Mouse (Mus musculus): Measurements from ENCODE around the gene Slc24a2.
A peak's percentile ranks its signal among the peaks of the same experiment; 100 is the strongest.

Gene Slc24a2

DNA sequence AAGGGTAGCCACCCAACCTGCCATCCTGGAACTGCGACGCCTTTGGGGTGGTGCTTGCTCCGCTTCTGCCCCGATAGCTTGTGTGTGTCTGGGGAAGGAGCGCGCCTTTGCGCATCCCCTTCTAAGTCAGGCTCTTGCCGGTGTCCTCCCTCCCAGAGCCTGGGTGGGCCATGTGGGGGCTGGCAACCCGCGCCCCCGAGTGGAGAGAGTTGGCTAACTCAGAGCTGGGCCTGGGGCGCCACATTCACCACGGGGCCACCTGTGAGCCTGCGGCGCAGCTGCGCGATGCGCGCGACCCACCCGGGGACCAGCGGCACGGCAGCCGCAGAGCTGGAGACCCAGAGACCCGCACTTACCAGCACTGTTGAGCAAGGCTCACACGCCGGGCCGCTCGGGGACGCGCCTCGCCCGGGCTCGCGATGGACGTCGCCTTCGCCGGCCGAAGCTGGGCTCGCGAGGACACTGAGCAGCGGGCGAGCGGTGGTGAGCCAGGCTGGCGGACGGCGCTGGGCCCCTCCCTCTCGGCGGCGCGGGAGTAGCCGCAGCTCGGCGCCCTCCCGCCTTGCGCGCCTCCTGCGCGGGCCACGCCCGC lies at the start of gene Slc24a2:
Slc24a2 (minus strand) TSS at position 518 of the 592 bp plus-strand sequence.
- no peak for DNase-seq (ENCODE audit: low read depth)

DNA sequence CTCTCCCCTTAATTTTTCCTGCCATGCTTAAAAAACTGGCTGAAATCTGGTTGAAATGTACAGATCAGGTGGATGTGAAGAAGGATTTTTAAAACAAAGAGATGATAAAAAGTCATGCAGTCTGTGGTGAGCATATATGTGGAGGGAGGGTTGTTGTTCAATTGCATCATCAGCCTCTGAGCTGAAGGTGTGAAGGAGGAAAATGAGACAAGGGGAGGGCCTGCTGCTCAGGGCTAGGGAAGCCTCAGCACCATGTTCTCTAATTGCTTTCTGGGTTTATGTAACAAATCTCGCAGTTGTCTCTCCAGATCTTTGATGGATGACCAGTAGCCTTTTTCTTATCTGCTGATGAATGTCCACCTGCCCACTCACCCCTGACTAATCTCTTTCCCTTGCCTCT lies 44.5 kb upstream of the Slc24a2 start:
- no peak for DNase-seq (ENCODE audit: low read depth)

DNA sequence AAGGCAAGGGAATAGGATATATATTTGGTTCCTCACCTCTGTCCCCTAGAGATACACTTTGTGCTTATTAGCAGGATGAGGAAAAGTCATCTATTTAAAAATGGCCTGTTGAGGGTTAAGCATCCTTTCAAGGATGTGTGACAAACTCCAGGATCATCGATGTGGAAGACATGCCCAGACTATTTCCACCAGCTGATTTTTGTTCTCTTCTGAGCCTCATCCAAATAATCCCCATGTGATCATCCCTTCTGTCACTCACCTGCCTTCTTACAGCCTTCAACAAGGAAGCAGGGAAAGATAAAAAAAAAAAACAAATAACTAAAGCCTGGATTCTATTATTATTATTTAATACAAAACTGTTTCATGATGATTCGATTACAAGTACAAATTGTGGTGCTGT lies 44.0 kb upstream of the Slc24a2 start:
- no peak for DNase-seq (ENCODE audit: low read depth)

DNA sequence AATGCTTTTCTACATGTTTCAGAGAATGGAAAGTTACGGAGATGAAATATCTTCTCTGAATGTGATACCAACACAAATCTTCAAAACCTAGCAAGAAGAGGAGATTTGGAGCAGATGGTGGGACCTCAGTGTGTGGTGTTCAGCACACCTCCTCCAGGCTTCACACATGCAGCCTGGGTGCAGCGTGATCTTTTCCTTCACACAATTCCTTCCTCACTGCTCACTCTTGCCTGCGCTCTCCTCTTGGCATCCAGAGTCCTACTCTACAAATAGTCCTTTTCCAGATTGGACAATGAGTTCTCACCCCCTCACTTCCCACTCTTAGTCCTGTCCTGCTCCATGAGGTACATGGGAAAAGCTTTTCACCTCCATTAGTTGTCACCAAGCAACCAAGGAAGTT lies 43.2 kb upstream of the Slc24a2 start:
- no peak for DNase-seq (ENCODE audit: low read depth)

DNA sequence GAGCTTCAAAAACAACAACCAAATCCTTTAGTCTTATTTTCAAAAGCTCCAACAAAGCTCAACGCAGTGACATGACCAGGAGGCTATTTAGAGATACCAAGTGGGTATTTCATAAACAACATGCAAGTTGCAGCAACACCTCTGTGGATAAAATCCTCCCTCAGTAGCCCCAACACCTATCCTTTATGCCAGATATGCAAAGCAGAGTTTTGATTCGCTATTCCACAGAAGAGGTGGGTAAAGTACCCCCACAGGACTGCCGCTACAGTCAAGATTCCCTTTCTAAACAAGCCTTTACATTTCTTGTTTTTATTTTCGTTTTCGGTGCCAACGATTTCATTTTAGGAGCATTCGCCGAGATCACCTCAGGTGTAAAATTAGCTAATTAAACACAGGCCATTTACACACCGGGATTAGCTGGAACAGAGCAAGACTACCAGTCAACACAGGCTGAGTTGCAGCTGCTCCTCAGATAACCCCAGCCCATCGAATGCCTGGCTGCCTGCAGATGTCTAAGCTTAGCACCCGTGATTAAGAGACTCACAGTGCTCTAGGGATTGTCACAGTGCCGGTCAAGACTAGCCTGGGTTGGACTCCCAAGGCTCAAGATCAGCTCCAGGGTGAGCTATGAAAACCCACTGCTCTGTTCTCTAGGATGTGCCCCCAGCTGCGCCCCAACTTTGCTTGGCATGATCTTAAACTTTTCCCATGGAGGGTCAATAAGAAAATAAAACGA lies 885 bp downstream of the Slc24a2 start:
- no peak for DNase-seq (ENCODE audit: low read depth)

DNA sequence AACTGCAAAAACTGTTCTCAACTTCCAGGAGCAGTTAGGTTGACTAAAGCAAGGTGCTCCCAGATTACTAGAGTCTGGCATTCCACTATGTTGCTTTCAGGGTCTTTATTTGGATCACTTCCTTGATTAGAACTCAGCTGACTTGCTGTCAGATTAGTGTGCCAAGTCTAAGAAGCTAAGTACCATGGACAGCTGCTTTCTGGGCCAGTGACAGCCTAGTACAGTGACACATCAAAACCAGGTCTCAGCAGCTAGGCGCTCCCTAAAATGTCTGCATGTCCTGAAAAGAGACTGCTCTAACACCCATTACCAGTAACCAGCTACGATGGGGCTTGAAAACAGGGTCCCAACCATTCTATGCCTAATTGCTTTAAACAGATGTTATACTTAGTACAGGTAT lies 8.7 kb downstream of the Slc24a2 start:
- peak; percentile 44 for DNase-seq (ENCODE audit: low read depth)

DNA sequence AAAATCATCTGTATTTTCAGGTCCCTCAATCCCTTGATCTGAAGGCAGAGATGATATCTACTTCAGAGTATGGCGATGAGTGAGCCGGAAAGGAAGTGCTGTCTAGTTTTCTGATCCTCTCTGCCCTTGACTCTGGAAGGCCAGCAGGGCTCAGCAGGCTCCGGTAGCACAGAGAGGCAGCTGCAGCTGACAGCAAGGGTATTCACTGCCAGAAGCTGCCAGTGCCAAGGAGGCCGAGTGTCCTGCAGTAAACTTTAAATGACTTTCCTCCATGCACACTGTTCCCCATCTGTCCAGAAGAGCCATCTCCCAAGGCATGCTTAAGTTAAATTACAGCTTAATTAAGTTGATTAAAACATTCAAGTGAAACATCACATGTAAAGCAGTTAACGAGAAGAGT lies 12.1 kb downstream of the Slc24a2 start:
- no peak for DNase-seq (ENCODE audit: low read depth)

DNA sequence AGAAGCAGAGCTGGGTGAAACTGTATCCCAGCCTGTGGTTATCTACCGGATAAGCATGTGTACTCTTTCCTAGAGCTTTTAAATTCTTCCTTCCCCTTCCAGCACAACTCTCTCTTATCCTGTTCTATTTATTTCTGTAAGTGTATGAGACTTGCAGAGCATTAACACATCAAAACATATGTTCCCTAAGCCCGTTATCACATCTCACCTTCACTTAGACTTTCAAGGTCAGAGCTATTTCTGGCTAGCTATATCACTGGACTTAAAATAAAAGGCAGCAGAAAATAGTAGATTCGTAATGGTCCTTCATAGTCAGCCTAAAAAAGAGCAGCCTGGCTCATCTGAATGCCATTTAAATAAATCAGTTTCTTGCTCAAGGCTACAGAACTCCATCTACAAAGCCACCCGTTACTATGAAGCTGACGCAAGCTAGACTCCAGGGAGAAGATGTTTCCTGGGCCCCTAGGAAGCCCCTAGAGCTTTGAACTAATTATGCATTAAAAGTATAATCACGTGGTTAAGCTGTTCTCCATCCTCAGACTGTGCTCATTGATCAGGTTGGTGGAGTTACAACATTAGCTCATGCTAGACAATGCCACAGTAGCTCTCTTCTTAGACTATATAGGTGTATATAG lies 18.8 kb downstream of the Slc24a2 start:
- no peak for DNase-seq (ENCODE audit: low read depth)

DNA sequence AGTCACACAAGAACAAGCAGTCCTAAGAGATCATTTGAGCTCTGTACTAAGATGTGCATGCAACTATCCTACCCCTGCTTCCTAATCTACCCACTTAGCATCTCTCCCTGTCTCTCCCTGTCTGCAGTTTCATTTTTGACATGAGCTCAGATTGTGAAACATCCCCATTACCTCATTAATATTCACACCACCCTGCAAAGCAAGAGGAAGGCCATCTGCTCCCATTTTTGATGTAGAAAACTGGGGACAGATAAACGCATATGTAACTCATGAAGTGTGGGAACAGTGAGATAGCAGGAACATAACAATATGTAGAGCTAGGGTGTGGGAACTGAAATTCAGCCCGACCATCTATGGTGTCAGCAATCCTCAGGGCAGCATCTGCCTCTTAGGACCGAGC lies 19.7 kb downstream of the Slc24a2 start:
- DNase-seq (ENCODE audit: low read depth): no peak

DNA sequence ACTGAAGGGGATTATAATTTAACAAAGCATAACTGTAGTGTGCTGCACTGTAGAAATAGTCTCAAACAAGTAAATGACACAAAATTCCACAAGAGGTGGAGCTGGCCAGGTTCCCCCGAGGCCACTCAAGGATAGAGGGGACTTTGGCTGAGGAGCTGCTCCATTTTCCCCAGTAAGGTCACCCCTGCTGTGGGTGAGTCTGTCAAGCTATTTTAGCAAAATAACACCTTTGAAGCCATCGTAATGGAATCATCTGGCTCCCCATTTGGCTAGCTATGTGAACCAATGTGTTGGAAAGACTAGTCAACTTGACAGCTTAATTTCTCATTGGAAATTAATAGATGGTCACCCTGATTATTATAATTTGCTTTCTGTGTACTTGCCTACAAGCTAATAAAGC lies 28.2 kb downstream of the Slc24a2 start:
- DNase-seq (ENCODE audit: low read depth): no peak

DNA sequence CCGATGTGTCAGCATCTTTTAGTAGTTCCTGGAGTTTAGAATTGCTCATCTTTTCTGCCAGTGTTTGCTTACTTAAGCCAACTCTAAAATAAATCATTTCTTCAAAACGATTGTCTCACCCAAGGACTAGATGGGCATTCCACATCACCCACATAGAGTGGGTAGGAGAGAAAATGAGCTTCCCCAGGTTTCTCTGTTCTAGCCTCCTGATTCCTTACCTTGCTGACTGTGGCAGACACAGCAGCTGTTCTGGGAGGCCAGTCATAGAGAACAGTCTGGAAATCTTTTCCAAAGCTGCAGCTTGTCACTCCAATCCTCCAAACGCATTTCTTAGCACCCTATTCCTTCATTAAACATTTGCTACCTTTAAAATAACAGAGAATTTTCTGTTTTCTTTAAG lies 29.0 kb downstream of the Slc24a2 start:
- DNase-seq (ENCODE audit: low read depth): no peak

DNA sequence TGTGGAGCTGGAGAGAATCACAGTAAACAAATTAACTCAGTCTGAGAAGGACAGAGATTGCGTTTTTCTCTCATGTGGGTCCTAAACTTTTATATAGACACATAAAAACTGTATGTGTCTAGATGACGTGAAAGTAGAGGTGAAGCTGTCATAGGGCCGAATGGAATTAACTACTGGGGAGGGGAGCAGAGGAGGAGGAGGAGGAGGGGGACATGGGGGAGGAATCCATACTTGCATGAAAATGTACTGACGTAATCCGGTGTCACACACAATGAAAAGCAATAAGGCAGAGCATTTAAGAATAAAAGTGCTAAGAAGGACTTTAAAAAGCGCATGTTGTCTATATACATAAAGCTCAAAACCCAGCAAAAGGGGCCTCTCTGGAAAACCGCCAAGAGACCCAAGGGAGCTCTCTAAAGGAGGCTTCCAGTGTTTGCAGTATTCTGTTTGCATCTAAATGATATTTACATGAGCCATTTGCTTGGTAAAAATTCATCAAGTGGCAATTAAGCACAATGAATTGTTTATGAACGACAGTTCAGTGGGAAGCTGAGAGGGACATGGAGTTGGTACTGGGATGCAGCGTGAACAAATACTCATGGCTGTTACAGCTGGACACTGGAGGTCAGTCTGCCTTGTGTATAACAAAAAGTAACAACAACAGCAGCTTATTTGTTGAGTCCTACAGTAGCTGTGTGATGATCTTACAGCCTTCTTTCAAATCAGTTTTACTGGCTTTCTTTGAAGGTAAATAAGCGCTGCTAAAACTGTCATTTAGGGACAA lies 45.9 kb downstream of the Slc24a2 start:
- DNase-seq (ENCODE audit: low read depth): no peak

DNA sequence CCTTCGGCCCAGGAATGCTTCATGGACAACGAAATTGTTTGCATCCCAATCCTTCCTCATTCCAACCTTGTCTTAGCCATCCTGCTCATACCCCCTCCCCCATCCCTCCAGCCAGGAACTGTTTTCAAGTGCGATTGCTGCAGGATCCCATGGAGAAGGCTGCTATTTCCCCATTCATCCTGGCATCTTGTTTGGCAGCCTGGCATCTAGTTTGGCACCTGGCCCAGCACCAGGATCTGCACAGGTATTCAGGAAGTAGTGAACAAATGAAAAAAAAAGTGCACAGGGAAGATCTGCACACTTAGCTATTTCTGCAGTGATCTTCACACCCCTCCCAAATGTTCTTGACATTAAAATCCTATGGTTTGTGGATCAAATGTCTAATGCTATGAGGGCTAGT lies 53.2 kb downstream of the Slc24a2 start:
- DNase-seq (ENCODE audit: low read depth): no peak

DNA sequence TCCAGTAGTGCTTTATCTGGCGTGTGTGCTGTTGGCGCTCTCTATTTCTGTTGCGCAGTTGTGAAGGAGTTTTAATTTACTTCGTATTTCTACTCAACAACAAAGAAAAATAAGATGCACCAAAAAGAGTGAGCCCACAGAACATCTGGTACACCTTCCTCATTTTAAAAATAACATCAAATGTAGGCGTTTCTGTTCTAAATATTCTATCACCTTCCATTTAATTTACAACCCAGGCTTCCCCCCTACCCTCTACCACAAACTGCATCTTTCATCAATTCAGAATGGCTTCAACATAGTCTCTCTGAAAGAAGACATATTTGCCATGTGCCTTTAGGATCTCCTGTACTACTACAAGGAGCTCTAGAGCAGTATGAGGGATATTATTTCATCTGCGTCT lies 66.3 kb downstream of the Slc24a2 start:
- no peak for DNase-seq (ENCODE audit: low read depth)

DNA sequence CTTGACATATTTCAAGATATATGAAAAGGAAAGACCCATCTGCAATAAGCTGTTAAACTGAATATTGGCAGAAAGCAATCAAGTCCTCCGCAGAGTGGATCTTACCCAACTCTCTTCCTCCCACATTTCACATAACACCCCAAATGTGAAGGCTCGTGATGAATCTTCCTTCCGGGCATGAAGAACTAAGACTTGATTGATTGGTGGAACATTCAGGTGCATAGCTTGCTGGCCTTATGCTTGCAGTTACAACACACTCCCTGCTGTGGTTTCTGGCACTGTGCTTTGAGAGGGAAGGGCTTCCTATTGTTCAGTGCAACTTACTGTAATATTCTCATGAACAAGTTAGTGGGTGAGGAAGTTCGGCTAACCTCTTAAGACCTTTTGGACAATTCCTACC lies 72.2 kb downstream of the Slc24a2 start:
- DNase-seq (ENCODE audit: low read depth): no peak

DNA sequence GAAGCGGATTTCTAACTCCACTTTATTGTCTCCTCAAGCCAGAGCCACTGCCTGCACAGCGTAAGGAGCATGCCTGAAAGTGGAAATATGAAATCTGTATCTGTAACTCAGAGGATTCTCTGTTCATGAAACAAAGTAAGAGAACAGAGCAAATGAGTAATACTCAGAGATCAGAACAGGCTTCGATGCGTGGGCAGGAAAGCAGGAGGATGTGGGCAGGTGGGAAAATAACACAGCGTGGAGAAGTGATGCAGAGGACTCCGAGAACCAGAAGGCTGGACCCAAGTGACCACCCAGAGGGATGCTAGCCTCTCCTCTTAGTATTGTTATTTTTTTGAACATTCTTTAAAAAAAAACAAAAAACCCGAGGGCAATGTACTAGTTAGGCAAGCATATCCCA lies 78.3 kb downstream of the Slc24a2 start:
- no peak for DNase-seq (ENCODE audit: low read depth)

DNA sequence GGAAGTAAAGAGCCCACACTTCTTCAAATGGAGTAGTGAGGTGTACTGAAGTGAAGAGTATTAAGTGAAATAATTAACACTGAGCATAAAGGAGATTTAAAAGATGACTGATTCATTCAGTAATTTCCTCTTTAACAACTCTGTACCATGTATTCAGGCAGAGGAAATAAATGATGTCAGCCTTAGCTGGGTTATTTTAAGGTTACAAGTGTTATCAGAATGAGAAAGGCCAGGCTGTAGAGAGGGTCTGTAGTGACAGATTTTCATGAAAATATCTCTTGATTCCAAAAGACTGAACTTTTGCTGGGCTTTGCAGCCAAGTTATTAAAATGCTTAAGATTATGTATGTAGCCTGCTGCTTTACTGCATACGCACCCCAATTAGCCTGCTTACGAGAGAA lies 80.7 kb downstream of the Slc24a2 start:
- no peak for DNase-seq (ENCODE audit: low read depth)

DNA sequence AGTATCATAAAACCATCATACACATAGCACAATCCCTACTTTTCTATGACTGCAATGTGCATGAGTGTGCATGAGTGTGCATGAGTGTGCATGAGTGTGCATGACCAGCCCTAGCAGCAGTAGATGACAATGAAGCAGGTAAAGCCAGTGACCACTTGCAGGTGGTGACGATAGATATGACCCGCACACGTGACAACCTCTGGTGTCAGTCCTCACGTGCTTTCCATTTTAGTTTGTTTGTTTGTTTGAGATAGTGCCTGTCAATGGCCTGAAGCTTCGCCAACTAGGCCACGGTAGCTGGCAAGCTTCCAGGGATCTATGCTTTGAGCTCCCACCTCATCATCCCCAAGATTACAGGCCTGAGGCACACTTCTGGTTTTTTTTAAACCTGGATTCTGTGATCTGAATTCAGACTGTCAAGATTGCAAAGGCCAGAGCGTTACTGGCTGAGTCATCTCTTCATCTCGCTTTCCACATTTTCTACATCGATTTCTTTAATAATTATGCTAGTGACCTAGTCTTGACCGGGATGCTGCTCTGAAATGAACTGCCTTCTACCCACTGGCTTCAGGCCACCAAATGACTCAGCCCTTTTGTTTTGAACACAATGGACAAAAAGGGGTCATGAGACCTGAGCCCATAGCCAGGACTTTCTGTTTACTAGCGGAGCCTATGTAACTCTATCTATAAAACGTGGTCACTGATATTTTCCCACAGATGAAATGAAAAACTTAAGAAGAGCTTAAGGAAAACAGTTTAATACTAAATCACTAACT lies 88.5 kb downstream of the Slc24a2 start:
- peak; percentile 4 for DNase-seq (ENCODE audit: low read depth)

DNA sequence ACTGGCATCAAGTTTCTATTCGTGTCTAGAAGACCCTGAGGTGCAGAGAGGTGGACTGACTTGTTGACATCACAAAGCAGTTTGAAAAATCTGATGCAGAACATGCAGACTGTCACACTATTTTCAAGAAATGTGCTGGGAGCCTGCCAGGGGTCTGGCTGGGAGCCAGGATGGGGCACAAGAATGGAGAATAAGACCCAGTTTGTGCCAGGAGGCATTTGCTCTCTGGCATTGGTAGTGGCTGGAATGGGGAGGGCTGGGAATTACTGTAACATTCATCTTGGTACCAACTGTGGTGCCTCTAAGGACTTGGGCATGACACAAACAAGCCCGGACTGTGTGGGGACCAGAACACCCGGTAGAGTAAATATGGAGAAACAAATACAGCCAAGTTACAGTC lies 89.4 kb downstream of the Slc24a2 start:
- peak; percentile 5 for DNase-seq (ENCODE audit: low read depth)

DNA sequence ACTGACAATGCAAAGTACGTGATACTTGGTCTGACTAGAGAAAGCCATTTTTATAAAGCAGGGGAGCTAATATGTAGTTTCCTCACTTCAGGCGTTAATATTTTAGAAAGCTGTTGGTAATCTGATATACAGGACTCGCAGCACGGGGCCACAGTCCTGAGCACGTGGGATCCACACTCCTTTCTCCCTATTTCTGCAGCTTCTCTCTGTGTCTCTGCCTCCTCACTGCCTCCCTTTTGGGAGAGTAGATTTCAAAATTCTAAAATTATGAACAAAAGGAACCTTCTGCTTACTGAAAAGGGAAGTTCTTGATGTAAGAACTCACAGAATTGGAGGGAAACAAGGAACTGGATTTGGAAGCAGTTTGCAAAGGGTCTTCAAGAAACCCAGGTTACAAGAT lies 97.8 kb downstream of the Slc24a2 start:
- DNase-seq (ENCODE audit: low read depth): no peak

DNA sequence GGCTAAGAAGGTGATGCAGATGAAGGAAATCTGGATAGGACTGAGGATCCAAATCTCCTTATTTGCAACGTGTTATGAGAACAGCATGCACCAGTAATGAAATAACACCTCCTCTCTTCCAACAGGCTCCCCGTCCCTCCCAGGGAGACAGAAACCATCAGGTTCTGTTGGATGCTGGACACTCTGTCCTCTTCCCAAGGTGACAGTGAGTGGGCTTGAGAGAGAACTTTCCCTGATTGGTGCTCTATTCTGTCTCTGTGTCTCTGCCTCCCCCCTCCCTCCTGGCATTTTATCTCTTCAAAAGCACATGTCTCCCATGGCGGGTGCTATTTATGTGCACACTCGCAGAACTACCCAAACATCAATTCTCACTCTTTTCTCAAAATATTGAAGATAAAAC lies 103.5 kb downstream of the Slc24a2 start:
- no peak for DNase-seq (ENCODE audit: low read depth)

DNA sequence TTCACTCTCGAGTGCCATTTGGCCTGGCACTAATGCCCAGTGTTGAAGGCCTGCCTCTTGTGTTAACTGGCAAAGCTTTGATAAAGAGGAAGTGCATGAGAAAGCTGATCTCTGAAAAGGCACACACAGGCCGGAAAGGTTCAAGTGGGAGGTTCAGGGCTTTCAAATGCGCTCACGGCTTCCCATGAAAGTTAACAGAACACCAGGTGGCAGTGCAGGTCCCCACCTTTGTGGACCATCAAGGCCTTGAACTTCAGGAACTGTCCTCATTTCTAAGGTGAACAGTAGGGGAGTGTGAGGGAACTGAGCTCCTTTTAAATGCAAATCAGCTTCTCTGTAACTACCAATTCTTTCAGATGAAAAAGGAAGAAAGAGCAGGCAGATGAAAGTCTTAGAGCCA lies 110.5 kb downstream of the Slc24a2 start:
- no peak for DNase-seq (ENCODE audit: low read depth)
